1 mouse cellular context compared by ENCODE assay signal in the genomic region with DNA sequence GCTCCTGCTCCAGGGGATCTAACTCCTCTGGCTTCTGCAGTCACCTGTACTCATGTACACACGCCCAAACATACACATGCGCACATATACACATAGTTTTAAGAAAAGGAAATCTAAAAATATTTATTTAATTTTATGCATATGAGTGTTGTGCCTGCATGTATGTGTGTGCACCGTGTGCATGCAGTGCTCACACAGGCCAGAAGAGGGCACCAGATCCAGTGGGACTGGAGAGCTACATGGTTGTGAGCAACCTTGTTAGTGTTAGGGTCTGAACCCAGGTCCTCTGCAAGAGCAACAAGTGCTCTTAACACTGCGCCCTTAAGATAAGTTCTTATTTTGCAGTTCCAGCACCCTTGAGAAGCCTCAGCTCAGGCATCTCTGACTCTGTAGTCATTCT.
TF ChIP-seq lines count a peak whose summit lies in the region.

No protein-coding gene starts in this region.

TF ChIP-seq in CH12.LX, 34 proteins besides CTCF, POLR2A, EP300 and RAD21:
- TF ChIP-seq ELF1 (IDR thresholded peaks at IDR 0.05; ENCODE audit: low read depth, low read length) (no peak), ZC3H11A (IDR thresholded peaks at IDR 0.05; ENCODE audit: low read depth, low read length) (no peak), JUN (IDR thresholded peaks at IDR 0.05; ENCODE audit: insufficient read depth, low read depth, low read length) (no peak), MAFK (IDR thresholded peaks at IDR 0.05; ENCODE audit: insufficient replicate concordance, low read length) (no peak), ZKSCAN1 (IDR thresholded peaks at IDR 0.05; ENCODE audit: borderline replicate concordance, low read depth, low read length) (no peak), KAT2A (IDR thresholded peaks at IDR 0.05; ENCODE audit: insufficient replicate concordance, low read length) (no peak), IRF4 (IDR thresholded peaks at IDR 0.05; ENCODE audit: low read depth, low read length) (no peak), USF1 (IDR thresholded peaks at IDR 0.05; ENCODE audit: low read depth, low read length) (no peak), MAX (IDR thresholded peaks at IDR 0.05; ENCODE audit: low read length) (no peak), RCOR1 (conservative IDR thresholded peaks at IDR 0.05; ENCODE audit: low read depth, low read length) (no peak), BHLHE40 (IDR thresholded peaks at IDR 0.05; ENCODE audit: low read depth, low read length) (no peak), SMC3 (IDR thresholded peaks at IDR 0.05; ENCODE audit: low read depth, low read length) (no peak), MAZ (IDR thresholded peaks at IDR 0.05; ENCODE audit: low read depth, low read length) (no peak)
